Mouse (Mus musculus): Measurements from ENCODE around the gene Dppa3. TPM values are rescaled to one million over a fixed set of nuclear protein-coding genes. Genes with fewer than 3 reads are reported as not detected.

Dppa3 gene
- total RNA-seq, 2 experiments from 2014 or later, result not detected

- H3K4me3 ChIP-seq, result peak overlapping the region; percentile 80
- no peak for TF ChIP-seq CTCF (IDR thresholded peaks at IDR 0.05)
- no peak for DNase-seq
- H3K27ac ChIP-seq, result peak overlapping the region; percentile 89
- intact Hi-C loops (cut with DNase I), result loop anchor here (5.0 kb wide), 1 partner anchor 39 kb away; no protein-coding TSS in a partner anchor
Measured at GRCm38 (mm10) chr6:122601615-122602014, 24.6 kb upstream of the Dppa3 start.

GRCm38 (mm10) chr6:122602242-122602991 lies 23.8 kb upstream of the Dppa3 start, which contains the start of gene Apobec1:
Gene Apobec1, minus strand, starts transcription at chr6:122602444.
- Histone ChIP-seq H3K4me3 (peak within 1 kb of the TSS; percentile 80), H3K27ac (peak within 1 kb of the TSS; percentile 89)
- peak; percentile 82 for DNase-seq
- intact Hi-C loops (cut with DNase I), result loop anchor here (5.0 kb wide), 1 partner anchor 40 kb away; no protein-coding TSS in a partner anchor
- no peak for TF ChIP-seq CTCF (IDR thresholded peaks at IDR 0.05)

- TF ChIP-seq CTCF (IDR thresholded peaks at IDR 0.05), result no peak
- Histone ChIP-seq H3K27ac (peak overlapping the region; percentile 89), H3K4me3 (peak overlapping the region; percentile 80)
- intact Hi-C loops (cut with DNase I), result loop anchor here (5.0 kb wide), 1 partner anchor 41 kb away; no protein-coding TSS in a partner anchor
- DNase-seq, result no peak
Measured at GRCm38 (mm10) chr6:122602992-122603322, 23.3 kb upstream of the Dppa3 start.

- Histone ChIP-seq H3K4me3 (no peak overlapping the region), H3K27ac (no peak overlapping the region)
- intact Hi-C loops (cut with DNase I), result loop anchor here (5.0 kb wide), 1 partner anchor 42 kb away; no protein-coding TSS in a partner anchor
- no peak for DNase-seq
- no peak for TF ChIP-seq CTCF (IDR thresholded peaks at IDR 0.05)
Measured at GRCm38 (mm10) chr6:122604260-122604659, 21.9 kb upstream of the Dppa3 start.

- Histone ChIP-seq H3K27ac (no peak overlapping the region), H3K4me3 (no peak overlapping the region)
- no peak for DNase-seq
- intact Hi-C loops (cut with DNase I), result no loop called here
- peak; percentile 23; the same call in 1 of the 2 replicates for TF ChIP-seq CTCF (IDR thresholded peaks at IDR 0.05)
Measured at GRCm38 (mm10) chr6:122605483-122605882, 20.7 kb upstream of the Dppa3 start.

- Histone ChIP-seq H3K27ac (no peak overlapping the region), H3K4me3 (no peak overlapping the region)
- no peak for TF ChIP-seq CTCF (IDR thresholded peaks at IDR 0.05)
- intact Hi-C loops (cut with DNase I), result no loop called here
- DNase-seq, result no peak
Measured at GRCm38 (mm10) chr6:122606661-122607060, 19.5 kb upstream of the Dppa3 start.

- no peak for TF ChIP-seq CTCF (IDR thresholded peaks at IDR 0.05)
- intact Hi-C loops (cut with DNase I), result no loop called here
- H3K4me3 ChIP-seq, result no peak overlapping the region
- H3K27ac ChIP-seq, result no peak overlapping the region
- no peak for DNase-seq
Measured at GRCm38 (mm10) chr6:122607700-122608099, 18.5 kb upstream of the Dppa3 start.

GRCm38 (mm10) chr6:122608434-122609376 lies 17.5 kb upstream of the Dppa3 start:
- TF ChIP-seq CTCF (IDR thresholded peaks at IDR 0.05), result no peak
- Histone ChIP-seq H3K27ac (no peak overlapping the region), H3K4me3 (no peak overlapping the region)
- no peak for DNase-seq
- intact Hi-C loops (cut with DNase I), result no loop called here

GRCm38 (mm10) chr6:122609377-122609728 lies 16.9 kb upstream of the Dppa3 start:
- Histone ChIP-seq H3K27ac (no peak overlapping the region), H3K4me3 (no peak overlapping the region)
- intact Hi-C loops (cut with DNase I), result no loop called here
- no peak for DNase-seq
- no peak for TF ChIP-seq CTCF (IDR thresholded peaks at IDR 0.05)

GRCm38 (mm10) chr6:122609771-122610170 lies 16.4 kb upstream of the Dppa3 start, which contains the start of gene Gdf3:
Gene Gdf3, minus strand, starts transcription at chr6:122610087.
- Histone ChIP-seq H3K4me3 (no peak within 1 kb of the TSS), H3K27ac (no peak within 1 kb of the TSS)
- intact Hi-C loops (cut with DNase I), result no loop called here
- TF ChIP-seq CTCF (IDR thresholded peaks at IDR 0.05), result no peak
- DNase-seq, result no peak

GRCm38 (mm10) chr6:122612426-122612825 lies 13.8 kb upstream of the Dppa3 start:
- DNase-seq, result no peak
- Histone ChIP-seq H3K4me3 (no peak overlapping the region), H3K27ac (no peak overlapping the region)
- TF ChIP-seq CTCF (IDR thresholded peaks at IDR 0.05), result no peak
- intact Hi-C loops (cut with DNase I), result no loop called here

- peak; percentile 53 for TF ChIP-seq CTCF (IDR thresholded peaks at IDR 0.05)
- Histone ChIP-seq H3K4me3 (no peak overlapping the region), H3K27ac (no peak overlapping the region)
- DNase-seq, result no peak
- intact Hi-C loops (cut with DNase I), result no loop called here
Measured at GRCm38 (mm10) chr6:122614047-122614446, 12.2 kb upstream of the Dppa3 start.

GRCm38 (mm10) chr6:122616022-122616421 lies 10.2 kb upstream of the Dppa3 start:
- TF ChIP-seq CTCF (IDR thresholded peaks at IDR 0.05), result no peak
- Histone ChIP-seq H3K27ac (no peak overlapping the region), H3K4me3 (no peak overlapping the region)
- intact Hi-C loops (cut with DNase I), result no loop called here
- DNase-seq, result no peak
